Mouse (Mus musculus) embryo, embryonic 10 days (tissue): ENCODE data around the gene Rapgef4.
A peak's percentile ranks its signal among the peaks of the same experiment; 100 is the strongest.
"Not testable (repeated sequence)": the region's sequence is repeated elsewhere in the genome, so short reads cannot be mapped to it uniquely, and the experiment has no call there.

Experiments
- DNase-seq: peaks from one replicate; pipeline ENCODE4 v3.0.0-alpha.2; 2015; ENCODE audit warnings: low spot score

Gene Rapgef4

GRCm38 (mm10) chr2:72117138-72118011 is 136.3 kb downstream of the Rapgef4 start:
- peak; percentile 51 for DNase-seq

DNA sequence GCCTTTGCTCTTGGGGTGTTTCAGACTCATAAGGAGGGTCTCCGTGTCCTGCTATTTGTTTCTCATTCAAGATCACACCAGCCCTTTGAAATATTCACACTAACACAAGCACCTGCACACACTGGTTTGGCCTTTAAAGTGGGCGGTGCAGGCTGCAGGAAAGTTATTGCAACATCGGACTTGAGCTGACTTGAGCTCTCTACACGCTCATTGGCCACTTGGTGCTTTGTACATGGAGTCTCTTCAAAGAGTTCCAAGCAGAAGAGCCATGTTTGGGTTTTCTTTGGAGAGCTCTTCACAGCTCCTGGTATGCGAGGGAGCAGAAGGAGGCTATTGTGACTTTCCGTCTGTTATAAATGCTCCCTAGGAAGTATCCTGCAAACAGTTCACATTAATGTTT is 139.2 kb downstream of the Rapgef4 start:
- no peak for DNase-seq

- DNase-seq: no peak
Observed at GRCm38 (mm10) chr2:72122410-72123223, 141.6 kb downstream of the Rapgef4 start.

- DNase-seq: peak; percentile 75
Observed at GRCm38 (mm10) chr2:72123851-72124250, 142.8 kb downstream of the Rapgef4 start.

DNA sequence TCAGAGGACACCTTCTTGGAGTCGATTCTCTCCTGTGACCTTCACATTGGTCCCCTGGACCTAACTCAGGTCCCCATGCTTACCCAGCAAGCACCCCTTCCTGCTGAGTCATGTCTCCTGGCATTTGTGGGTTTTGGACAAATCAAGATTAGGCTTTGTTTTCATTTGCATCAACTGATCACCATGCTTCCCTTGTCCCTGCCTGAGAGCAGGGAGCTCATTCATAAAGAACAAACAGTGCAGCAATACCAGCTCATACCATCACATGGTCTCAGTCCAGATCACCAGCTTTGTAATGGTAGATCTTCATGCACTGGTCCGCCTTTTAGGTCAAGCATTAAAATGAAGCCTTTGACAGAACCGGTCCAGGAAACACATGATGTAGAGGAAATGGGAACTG is 144.7 kb downstream of the Rapgef4 start:
- DNase-seq: no peak

DNA sequence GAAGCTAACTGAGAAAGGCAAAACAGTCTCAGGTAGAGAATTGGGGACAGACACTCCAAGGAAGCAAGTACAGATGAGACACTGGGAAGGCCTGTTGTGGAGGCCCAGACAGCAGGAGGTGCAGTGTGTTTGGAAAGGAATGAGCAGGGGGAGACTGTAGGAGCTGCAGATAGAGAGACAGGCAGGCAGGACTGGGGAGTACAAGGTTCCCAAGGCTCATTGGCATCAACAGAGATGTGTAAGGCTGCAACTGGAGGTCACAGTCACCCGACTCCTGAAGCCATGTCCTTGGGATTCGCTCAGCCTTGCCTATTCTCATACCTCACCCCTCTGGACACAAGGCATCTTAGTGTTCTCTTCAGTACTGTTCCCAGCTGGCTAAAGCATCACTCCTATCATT is 145.4 kb downstream of the Rapgef4 start:
- DNase-seq: no peak

- no peak for DNase-seq
Observed at GRCm38 (mm10) chr2:72129612-72130311, 148.7 kb downstream of the Rapgef4 start.

GRCm38 (mm10) chr2:72132222-72132621 is 151.2 kb downstream of the Rapgef4 start:
- no peak for DNase-seq

DNA sequence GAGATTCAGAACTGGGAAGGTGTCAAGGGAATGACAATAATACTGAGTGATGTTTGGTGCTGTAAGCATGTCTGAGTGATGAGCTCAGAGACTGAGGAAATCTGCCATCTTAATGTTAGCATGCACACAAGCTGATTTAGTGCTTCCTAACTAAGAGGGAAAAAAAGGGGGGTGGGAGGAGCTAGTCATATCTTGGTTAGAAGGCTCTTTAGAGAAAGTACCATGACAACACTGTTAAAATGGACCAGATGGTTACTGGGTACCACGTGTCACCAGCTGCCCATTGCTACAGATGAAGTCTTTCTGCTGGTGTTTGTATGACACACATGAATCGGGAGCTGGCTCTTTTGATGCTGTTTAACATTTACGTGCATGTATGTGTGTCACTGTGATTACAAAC is 155.0 kb downstream of the Rapgef4 start:
- no peak for DNase-seq

DNA sequence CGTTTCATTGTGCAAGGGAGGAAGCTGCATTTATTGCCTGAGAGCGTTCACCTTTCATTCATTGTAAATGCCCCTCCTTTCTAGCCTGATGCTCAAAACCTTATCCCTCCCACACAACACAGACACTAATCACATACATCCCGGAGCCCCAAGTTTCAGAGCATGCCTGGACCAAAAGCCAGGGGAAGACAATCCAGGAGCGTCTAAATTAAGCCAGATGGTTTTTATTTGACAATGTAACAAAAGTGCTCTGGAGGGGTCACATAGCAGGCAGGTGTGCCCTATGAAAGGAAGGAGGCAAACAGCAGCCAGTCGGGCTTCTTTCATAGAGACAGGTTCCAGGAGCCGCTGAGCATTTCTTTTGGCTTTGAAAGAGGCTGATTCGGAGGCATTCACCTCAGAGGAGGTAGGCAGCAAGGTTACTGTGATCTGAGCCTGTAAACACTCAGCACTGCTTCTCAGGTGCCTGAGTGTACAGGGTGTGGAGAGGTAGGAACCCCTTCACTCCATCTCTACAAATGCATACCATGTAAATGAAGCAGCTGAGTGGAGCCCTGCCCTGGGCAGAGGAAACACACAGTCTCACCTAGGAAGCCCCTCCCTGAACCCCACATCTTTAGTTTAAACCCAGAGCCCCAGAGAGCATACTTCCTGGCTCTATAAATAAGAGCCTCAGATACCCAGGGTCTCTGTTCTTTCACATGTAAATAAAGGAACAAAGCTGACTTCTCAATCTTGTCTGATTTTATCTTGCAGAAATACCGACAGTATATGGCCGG is 155.6 kb downstream of the Rapgef4 start:
- DNase-seq: no peak

GRCm38 (mm10) chr2:72139863-72140845 is 159.1 kb downstream of the Rapgef4 start:
- no peak for DNase-seq

DNA sequence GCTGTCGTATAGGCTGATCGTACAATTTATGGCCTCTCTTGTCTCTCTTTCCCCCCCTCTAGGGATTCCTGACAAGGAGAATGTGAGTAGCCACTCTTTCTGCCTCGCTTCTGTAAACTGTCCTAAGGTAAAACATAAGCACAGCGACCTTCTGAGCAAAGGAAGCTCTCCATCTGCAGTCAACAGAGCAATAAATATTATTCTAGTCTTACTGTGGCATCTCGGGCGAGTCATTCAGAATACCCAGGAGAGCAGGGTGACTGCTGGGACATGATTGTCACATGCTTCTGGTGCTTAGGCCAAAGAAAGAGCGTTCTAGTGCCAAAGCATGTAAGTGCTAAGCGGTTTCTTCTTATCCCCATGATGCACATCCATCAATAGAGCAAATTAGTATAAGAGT is 160.1 kb downstream of the Rapgef4 start:
- no peak for DNase-seq

GRCm38 (mm10) chr2:72141732-72142131 is 160.7 kb downstream of the Rapgef4 start:
- DNase-seq: not testable (repeated sequence)

GRCm38 (mm10) chr2:72143413-72143812 is 162.4 kb downstream of the Rapgef4 start:
- no peak for DNase-seq

DNA sequence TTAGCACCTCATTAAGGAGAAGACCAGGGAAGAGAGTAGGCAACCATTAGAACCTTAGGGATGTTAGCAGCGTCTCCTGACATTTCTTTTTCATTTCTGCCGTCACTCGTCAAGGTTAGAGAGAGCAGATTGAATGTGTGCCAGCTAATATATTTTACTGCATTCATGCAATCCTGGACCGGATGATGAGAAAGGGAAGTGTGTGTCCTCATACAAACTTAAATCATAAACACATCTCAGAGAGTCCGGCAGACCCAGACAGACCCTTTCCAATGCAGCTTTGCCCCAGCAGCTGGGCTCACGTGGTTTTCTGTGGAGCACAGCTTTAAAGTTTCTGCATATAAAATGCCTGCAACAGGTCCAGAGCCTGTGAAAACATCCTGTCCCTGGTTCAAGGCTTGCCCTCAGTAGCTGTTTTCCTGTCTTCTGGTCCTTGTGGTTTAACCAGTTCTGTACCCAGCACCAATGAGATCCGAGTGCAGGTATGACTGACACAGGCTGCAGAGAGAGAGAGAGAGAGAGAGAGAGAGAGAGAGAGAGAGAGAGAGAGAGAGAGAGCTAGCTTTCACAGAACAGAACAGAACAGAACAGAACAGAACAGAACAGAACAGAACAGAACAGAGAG is 163.6 kb downstream of the Rapgef4 start:
- DNase-seq: no peak

- no peak for DNase-seq
Observed at GRCm38 (mm10) chr2:72145281-72145875, 164.3 kb downstream of the Rapgef4 start.

- DNase-seq: no peak
Observed at GRCm38 (mm10) chr2:72146061-72146460, 165.0 kb downstream of the Rapgef4 start.

DNA sequence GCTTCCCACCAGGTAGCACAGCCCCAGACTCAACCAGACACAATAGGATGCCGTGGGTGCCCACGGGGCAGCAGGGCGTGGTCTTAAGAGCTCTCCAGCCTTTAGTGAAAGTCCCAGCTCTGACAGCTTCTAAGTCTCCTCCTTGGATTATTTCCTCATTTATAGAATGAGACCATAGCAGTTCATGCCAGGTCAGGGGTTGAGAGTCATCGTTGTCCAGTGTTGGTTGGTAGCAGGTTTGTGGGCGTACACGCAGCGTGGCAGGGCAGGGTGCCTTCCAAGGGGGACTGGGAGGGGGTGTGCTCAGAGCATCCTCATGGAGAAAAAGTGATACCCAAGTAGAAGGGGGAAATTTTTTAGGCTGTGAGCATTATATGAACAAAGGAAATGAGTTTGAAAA is 166.2 kb downstream of the Rapgef4 start:
- no peak for DNase-seq

DNA sequence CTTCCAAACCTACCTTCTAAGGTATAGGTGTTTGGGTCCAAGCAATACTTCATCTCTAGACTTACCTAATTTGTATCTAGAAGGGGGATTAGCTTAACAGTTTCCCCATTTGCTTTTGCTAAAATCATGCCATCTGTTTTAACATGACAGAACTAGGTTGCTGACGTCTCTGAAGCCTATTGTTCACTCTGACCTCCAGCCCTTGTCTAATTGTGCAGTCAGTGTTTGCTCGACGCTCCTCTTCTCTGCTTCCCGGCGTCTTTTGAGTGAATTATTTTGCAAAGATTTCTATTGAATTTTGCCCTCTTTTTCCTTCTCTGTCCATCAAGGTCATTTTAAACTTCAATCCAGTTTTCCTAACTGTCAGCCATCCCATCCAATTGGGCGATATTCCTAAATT is 166.7 kb downstream of the Rapgef4 start:
- peak; percentile 25 for DNase-seq

DNA sequence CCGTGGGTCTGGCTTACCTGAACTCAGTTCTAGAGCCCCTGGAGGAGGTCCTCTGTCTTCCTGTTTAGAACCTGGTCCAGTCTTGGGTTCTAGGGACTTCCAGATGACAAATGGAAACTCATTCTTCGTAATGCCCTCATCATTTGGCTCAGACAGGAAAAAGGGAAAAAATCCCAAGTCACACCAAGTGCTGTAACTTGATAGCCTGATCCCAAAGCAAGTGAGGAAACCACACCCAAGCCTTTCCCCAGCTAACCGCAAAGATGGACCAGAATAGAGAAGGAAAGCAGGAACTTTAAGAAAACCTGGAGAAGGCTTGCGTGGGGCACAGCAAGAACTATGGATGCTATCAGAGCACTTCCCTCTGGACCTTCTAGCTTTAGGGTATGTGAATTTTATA is 167.6 kb downstream of the Rapgef4 start:
- DNase-seq: peak; percentile 20
